Comparison of ENCODE assay signal across 31 mouse cellular contexts in the genomic region with DNA sequence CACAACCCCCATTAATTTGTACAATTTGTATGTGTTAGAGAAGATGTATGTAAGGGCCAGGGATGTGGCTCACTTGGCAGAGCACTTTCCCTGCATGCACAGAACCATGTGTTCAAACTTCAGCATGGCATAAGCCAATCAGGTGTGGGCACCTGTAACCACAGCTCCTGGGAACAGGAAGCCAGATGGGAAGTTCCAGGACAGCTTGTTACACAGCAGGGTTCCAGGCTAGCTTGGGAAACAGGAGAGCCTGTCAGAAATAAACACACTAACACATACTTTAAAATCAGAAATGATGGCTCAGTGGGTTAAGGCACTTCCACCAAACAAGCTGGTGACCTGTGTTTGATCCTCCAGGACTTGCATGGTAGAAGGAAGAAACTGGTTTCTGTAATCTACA. TPM values are rescaled to one million over a fixed set of nuclear protein-coding genes. Genes with fewer than 3 reads are reported as not detected.
DNase-seq lines count a peak whose midpoint lies in the region; ATAC-seq and TF ChIP-seq lines count a peak whose summit lies in the region.
"Had no signal": no experiment of that assay in that cellular context is flagged by ENCODE, and none has a peak within 500 bp of the region (broad histone marks: within the 10 kb centered on the region; RNA-seq: fewer than 3 reads in every experiment).

No protein-coding gene starts in this region.

- TF ChIP-seq CTCF in hindbrain, postnatal 0 days (IDR thresholded peaks at IDR 0.05; ENCODE audit: low read depth): no peak
- TF ChIP-seq CTCF in brain, embryonic 14.5 days (IDR thresholded peaks at IDR 0.05; ENCODE audit: borderline replicate concordance, extremely low read depth, insufficient read depth, insufficient read length): no peak
- no peak for TF ChIP-seq CTCF in cerebellum, adult 2 months (IDR thresholded peaks at IDR 0.05; ENCODE audit: borderline replicate concordance, insufficient read depth, low read depth, low read length)
- TF ChIP-seq CTCF in intestine, postnatal 0 days (IDR thresholded peaks at IDR 0.05; ENCODE audit: low read depth): no peak
- TF ChIP-seq CTCF in gastrocnemius, adult 2 months (IDR thresholded peaks at IDR 0.05): no peak

- no peaks in the 10 kb centered on the region for H3K36me3 ChIP-seq in hindbrain, postnatal 0 days (ENCODE audit: insufficient read depth, low read length)
- H3K36me3 ChIP-seq in hindbrain, embryonic 13.5 days: peaks cover 13% of the 10 kb centered on the region; the same call in 1 of the 2 replicates
- H3K36me3 ChIP-seq in intestine, postnatal 0 days (ENCODE audit: control insufficient read depth, insufficient read depth): no peaks in the 10 kb centered on the region; the same call in 1 of the 2 replicates
- H3K36me3 ChIP-seq: forebrain, embryonic 15.5 days; liver, embryonic 13.5 days; stomach, embryonic 15.5 days had no signal

- 0 out of 2 replicates have a peak, but pooled peaks have one; percentile 12 for ATAC-seq in hindbrain, postnatal 0 days
- no peak for ATAC-seq in hindbrain, embryonic 13.5 days (ENCODE audit: low FRiP score)
- ATAC-seq in intestine, postnatal 0 days: no peak
- ATAC-seq: forebrain, embryonic 15.5 days; inflammation-experienced regulatory T-cells, adult 6 months; lung, postnatal 0 days had no signal

- no peak for TF ChIP-seq POLR2A in brain, embryonic 14.5 days (IDR thresholded peaks at IDR 0.05; ENCODE audit: borderline replicate concordance, extremely low read depth, insufficient read depth, insufficient read length, poor library complexity, severe bottlenecking)
- TF ChIP-seq POLR2A in cerebellum, adult 2 months (IDR thresholded peaks at IDR 0.05; ENCODE audit: borderline replicate concordance, insufficient read depth, low read length): no peak

- no peak overlapping the region for H3K27ac ChIP-seq in hindbrain, postnatal 0 days
- H3K27ac ChIP-seq in hindbrain, embryonic 13.5 days: no peak overlapping the region
- H3K27ac ChIP-seq in cerebellum, adult 2 months (ENCODE audit: insufficient read depth, low read length): no peak overlapping the region
- H3K27ac ChIP-seq in intestine, postnatal 0 days (ENCODE audit: low read depth, low read length): no peak overlapping the region
- H3K27ac ChIP-seq in gastrocnemius, adult 2 months: no peak overlapping the region
- H3K27ac ChIP-seq: embryonic facial prominence, embryonic 13.5 days; forebrain, embryonic 10.5 days; forebrain, embryonic 15.5 days; hindbrain, embryonic 14.5 days; layer of hippocampus, adult 2 months; left cerebral cortex, adult 2 months; liver, embryonic 13.5 days; midbrain, embryonic 12.5 days; stomach, embryonic 15.5 days had no signal

- intact Hi-C loops in gastrocnemius, adult 2 months (cut with DNase I): no loop called here

- peak; percentile 20 for DNase-seq in hindbrain, postnatal 0 days (ENCODE audit: low spot score)
- peak; percentile 6 for DNase-seq in brain, embryonic 14.5 days (ENCODE audit: low read depth)
- DNase-seq in cerebellum, adult 2 months: peak; percentile 83 to 90
- peak; percentile 76 to 79 for DNase-seq in cerebellum, postnatal 14 days
- no peak for DNase-seq in gastrocnemius, adult 2 months
- DNase-seq in heart, adult 18-20 months: no peak
- DNase-seq: adrenal gland, postnatal 36 days; gastrocnemius, postnatal 14 days; heart, postnatal 4 days; kidney, adult 18-20 months; liver, embryonic 13.5 days; lung, adult 18-20 months; lung, postnatal 4 days; retina, postnatal 1 day; right cerebral cortex, postnatal 25 days; thymus, adult 18-20 months; thymus, postnatal 25 days had no signal

- H3K4me2 ChIP-seq in hindbrain, postnatal 0 days (ENCODE audit: low read depth, low read length): no peak overlapping the region
- no peak overlapping the region for H3K4me2 ChIP-seq in hindbrain, embryonic 13.5 days
- H3K4me2 ChIP-seq in intestine, postnatal 0 days (replicated peaks; ENCODE audit: low read depth): no peak overlapping the region
- H3K4me2 ChIP-seq: embryonic facial prominence, embryonic 13.5 days; forebrain, embryonic 15.5 days; heart, embryonic 11.5 days; hindbrain, embryonic 14.5 days; liver, embryonic 13.5 days; midbrain, embryonic 12.5 days; stomach, embryonic 15.5 days had no signal

- H3K9me3 ChIP-seq in hindbrain, postnatal 0 days (ENCODE audit: low read length): no peaks in the 10 kb centered on the region
- no peaks in the 10 kb centered on the region for H3K9me3 ChIP-seq in hindbrain, embryonic 13.5 days
- no peaks in the 10 kb centered on the region for H3K9me3 ChIP-seq in intestine, postnatal 0 days (ENCODE audit: control insufficient read depth)
- H3K9me3 ChIP-seq: embryonic facial prominence, embryonic 13.5 days; forebrain, embryonic 15.5 days; liver, embryonic 13.5 days; midbrain, embryonic 12.5 days; stomach, embryonic 15.5 days had no signal

- no peak overlapping the region for H3K9ac ChIP-seq in hindbrain, postnatal 0 days (replicated peaks; ENCODE audit: low read length)
- H3K9ac ChIP-seq in hindbrain, embryonic 13.5 days: no peak overlapping the region
- H3K9ac ChIP-seq in intestine, postnatal 0 days (ENCODE audit: low read depth, low read length): no peak overlapping the region
- H3K9ac ChIP-seq: embryonic facial prominence, embryonic 13.5 days; forebrain, embryonic 15.5 days; hindbrain, embryonic 14.5 days; liver, embryonic 13.5 days; midbrain, embryonic 12.5 days; stomach, embryonic 15.5 days had no signal

- H3K27me3 ChIP-seq in hindbrain, postnatal 0 days (ENCODE audit: insufficient read depth, low read length): no peaks in the 10 kb centered on the region
- H3K27me3 ChIP-seq in hindbrain, embryonic 13.5 days: no peaks in the 10 kb centered on the region
- H3K27me3 ChIP-seq in cerebellum, adult 2 months (ENCODE audit: control insufficient read depth, insufficient read depth, low read length): no peaks in the 10 kb centered on the region
- H3K27me3 ChIP-seq in intestine, postnatal 0 days (replicated peaks; ENCODE audit: control insufficient read depth, insufficient read depth, low read length): no peaks in the 10 kb centered on the region
- H3K27me3 ChIP-seq: embryonic facial prominence, embryonic 13.5 days; forebrain, embryonic 15.5 days; liver, embryonic 13.5 days; midbrain, embryonic 12.5 days; stomach, embryonic 15.5 days had no signal

- H3K4me1 ChIP-seq in hindbrain, postnatal 0 days (ENCODE audit: insufficient read depth, low read length): no peaks in the 10 kb centered on the region
- no peaks in the 10 kb centered on the region; the same call in 1 of the 2 replicates for H3K4me1 ChIP-seq in hindbrain, embryonic 13.5 days (replicated peaks)
- H3K4me1 ChIP-seq in cerebellum, adult 2 months (ENCODE audit: control insufficient read depth, insufficient read depth, low read length): peaks cover 8% of the 10 kb centered on the region; the same call in 1 of the 2 replicates
- no peaks in the 10 kb centered on the region for H3K4me1 ChIP-seq in intestine, postnatal 0 days (replicated peaks; ENCODE audit: control insufficient read depth, insufficient read depth, low read length)
- H3K4me1 ChIP-seq: stomach, embryonic 15.5 days had no signal

- no peak overlapping the region for H3K4me3 ChIP-seq in hindbrain, postnatal 0 days (ENCODE audit: low read length)
- no peak overlapping the region for H3K4me3 ChIP-seq in hindbrain, embryonic 13.5 days
- no peak overlapping the region for H3K4me3 ChIP-seq in cerebellum, adult 2 months (replicated peaks; ENCODE audit: insufficient read depth, low read depth, low read length)
- H3K4me3 ChIP-seq in intestine, postnatal 0 days (ENCODE audit: low read depth, low read length): no peak overlapping the region
- no peak overlapping the region for H3K4me3 ChIP-seq in gastrocnemius, adult 2 months
- H3K4me3 ChIP-seq: embryonic facial prominence, embryonic 13.5 days; forebrain, embryonic 10.5 days; forebrain, embryonic 15.5 days; layer of hippocampus, adult 2 months; left cerebral cortex, adult 2 months; liver, embryonic 13.5 days; megakaryocyte, embryonic 14.5 days; midbrain, embryonic 12.5 days; stomach, embryonic 15.5 days had no signal

RNA-seq across cellular contexts. Expression of a gene that starts 4.0 kb away (rescaled TPM):
- total RNA-seq in hindbrain, postnatal 0 days (2014; rRNA removed): 0.86 and 1.2 TPM in 2 replicates
- polyA plus RNA-seq in hindbrain, postnatal 0 days (2015; fragmentation: Nextera tagmentation; extraction: Ambion mirVana): 2.3 TPM in 2 replicates
- polyA plus RNA-seq in hindbrain, embryonic 13.5 days (2015; fragmentation: Nextera tagmentation; extraction: Ambion mirVana): 1.0 and 2.8 TPM in 2 replicates
- 2.0 and 2.2 TPM in 2 replicates for polyA plus RNA-seq in brain, embryonic 14.5 days (2012; rRNA removed)
- polyA plus RNA-seq in cerebellum, adult 2 months (2012; rRNA removed): 6.6 and 7.0 TPM in 2 replicates
- polyA plus RNA-seq in intestine, postnatal 0 days (2015; fragmentation: Nextera tagmentation; extraction: Ambion mirVana): 0.92 and 1.2 TPM in 2 replicates
- total RNA-seq in gastrocnemius, adult 2 months (2021): 1 to 10 TPM in 1 of 2 experiments, under 1 TPM in 1; 0.15 to 1.0 TPM
- 1 to 10 TPM; 1.5 to 2.2 TPM for total RNA-seq in heart, adult 18-20 months (2021)

RNA-seq across cellular contexts. Expression of a gene that starts 53.0 kb away (rescaled TPM):
- 15.2 and 16.9 TPM in 2 replicates for total RNA-seq in hindbrain, postnatal 0 days (2014; rRNA removed)
- polyA plus RNA-seq in hindbrain, postnatal 0 days (2015; fragmentation: Nextera tagmentation; extraction: Ambion mirVana): 25.2 and 27.0 TPM in 2 replicates
- polyA plus RNA-seq in hindbrain, embryonic 13.5 days (2015; fragmentation: Nextera tagmentation; extraction: Ambion mirVana): 51.7 and 52.6 TPM in 2 replicates
- polyA plus RNA-seq in brain, embryonic 14.5 days (2012; rRNA removed): 37.6 and 41.9 TPM in 2 replicates
- 21.8 and 23.7 TPM in 2 replicates for polyA plus RNA-seq in cerebellum, adult 2 months (2012; rRNA removed)
- polyA plus RNA-seq in intestine, postnatal 0 days (2015; fragmentation: Nextera tagmentation; extraction: Ambion mirVana): 13.8 and 14.7 TPM in 2 replicates
- 1 to 10 TPM; 5.5 to 8.6 TPM for total RNA-seq in gastrocnemius, adult 2 months (2021)
- total RNA-seq in heart, adult 18-20 months (2021): 10 to 100 TPM in 1 of 2 experiments, 1 to 10 TPM in 1; 8.8 to 10.0 TPM

Comparison
In these comparisons a context has a peak if more than half of its experiments do, and no peak if none do; other contexts are left out.
1. DNase-seq: peak in hindbrain, postnatal 0 days (single experiment), brain, embryonic 14.5 days (single experiment), cerebellum, adult 2 months (2 of 2) and cerebellum, postnatal 14 days (2 of 2); none in gastrocnemius, adult 2 months (single experiment) and heart, adult 18-20 months (0 of 2).